Mouse (Mus musculus): Measurements from ENCODE around the gene Ush2a.

Gene Ush2a

DNA sequence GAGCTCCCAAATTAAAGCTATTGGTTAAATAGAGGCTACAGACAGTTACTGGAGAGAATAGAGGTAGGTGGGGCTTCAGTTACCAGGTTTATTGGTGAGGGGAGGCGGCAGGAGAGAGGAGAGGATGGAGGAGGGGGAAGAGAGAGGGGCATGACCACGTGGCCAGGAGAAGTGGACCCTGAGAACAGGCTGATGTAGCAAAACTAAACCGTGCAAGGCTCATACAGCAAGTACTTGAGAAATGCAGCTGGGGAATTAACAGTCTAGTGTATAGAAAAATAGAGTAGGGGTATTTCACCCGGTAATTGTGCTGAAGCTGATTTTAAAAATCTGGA, 751.7 kb downstream of the Ush2a start:
- DNase-seq, result no peak

Data from heart, adult 11 months (tissue).